Mouse (Mus musculus): ENCODE results near the gene Chrm1.
A peak's percentile ranks its signal among the peaks of the same experiment; 100 is the strongest.

The Chrm1 gene

GRCm38 (mm10) chr19:8683627-8684026 lies 20.0 kb downstream of the Chrm1 start:
- DNase-seq (ENCODE audit: low spot score): no peak

GRCm38 (mm10) chr19:8691871-8692539 lies 28.4 kb downstream of the Chrm1 start:
- no peak for DNase-seq (ENCODE audit: low spot score)

GRCm38 (mm10) chr19:8692740-8693139 lies 29.2 kb downstream of the Chrm1 start:
- DNase-seq (ENCODE audit: low spot score): no peak

GRCm38 (mm10) chr19:8695330-8695729 lies 31.7 kb downstream of the Chrm1 start:
- DNase-seq (ENCODE audit: low spot score): peak; percentile 28

- no peak for DNase-seq (ENCODE audit: low spot score)
Observed at GRCm38 (mm10) chr19:8699652-8700051, 36.1 kb downstream of the Chrm1 start.

GRCm38 (mm10) chr19:8702458-8702857 lies 38.9 kb downstream of the Chrm1 start:
- no peak for DNase-seq (ENCODE audit: low spot score)

- no peak for DNase-seq (ENCODE audit: low spot score)
Observed at GRCm38 (mm10) chr19:8703571-8703970, 40.0 kb downstream of the Chrm1 start.

- no peak for DNase-seq (ENCODE audit: low spot score)
Observed at GRCm38 (mm10) chr19:8705026-8705708, 41.6 kb downstream of the Chrm1 start.

- DNase-seq (ENCODE audit: low spot score): no peak
Observed at GRCm38 (mm10) chr19:8706132-8706667, 42.6 kb downstream of the Chrm1 start.

- no peak for DNase-seq (ENCODE audit: low spot score)
Observed at GRCm38 (mm10) chr19:8706930-8707329, 43.3 kb downstream of the Chrm1 start.

- no peak for DNase-seq (ENCODE audit: low spot score)
Observed at GRCm38 (mm10) chr19:8708954-8709353, 45.4 kb downstream of the Chrm1 start.

GRCm38 (mm10) chr19:8710057-8710456 lies 46.5 kb downstream of the Chrm1 start:
- DNase-seq (ENCODE audit: low spot score): no peak

- no peak for DNase-seq (ENCODE audit: low spot score)
Observed at GRCm38 (mm10) chr19:8711506-8711905, 47.9 kb downstream of the Chrm1 start.

GRCm38 (mm10) chr19:8711949-8712869 lies 48.6 kb downstream of the Chrm1 start:
- no peak for DNase-seq (ENCODE audit: low spot score)

GRCm38 (mm10) chr19:8712870-8713305 lies 49.3 kb downstream of the Chrm1 start:
- DNase-seq (ENCODE audit: low spot score): peak; percentile 83

- peak; percentile 93 for DNase-seq (ENCODE audit: low spot score)
Observed at GRCm38 (mm10) chr19:8713306-8713996, 49.9 kb downstream of the Chrm1 start.

GRCm38 (mm10) chr19:8713997-8714652 lies 50.5 kb downstream of the Chrm1 start:
- DNase-seq (ENCODE audit: low spot score): no peak

GRCm38 (mm10) chr19:8714653-8715481 lies 51.3 kb downstream of the Chrm1 start:
- no peak for DNase-seq (ENCODE audit: low spot score)

GRCm38 (mm10) chr19:8715868-8716766 lies 52.5 kb downstream of the Chrm1 start:
- DNase-seq (ENCODE audit: low spot score): no peak
